Mouse (Mus musculus): Measurements from ENCODE around the gene Map3k10.

Gene Map3k10

DNA sequence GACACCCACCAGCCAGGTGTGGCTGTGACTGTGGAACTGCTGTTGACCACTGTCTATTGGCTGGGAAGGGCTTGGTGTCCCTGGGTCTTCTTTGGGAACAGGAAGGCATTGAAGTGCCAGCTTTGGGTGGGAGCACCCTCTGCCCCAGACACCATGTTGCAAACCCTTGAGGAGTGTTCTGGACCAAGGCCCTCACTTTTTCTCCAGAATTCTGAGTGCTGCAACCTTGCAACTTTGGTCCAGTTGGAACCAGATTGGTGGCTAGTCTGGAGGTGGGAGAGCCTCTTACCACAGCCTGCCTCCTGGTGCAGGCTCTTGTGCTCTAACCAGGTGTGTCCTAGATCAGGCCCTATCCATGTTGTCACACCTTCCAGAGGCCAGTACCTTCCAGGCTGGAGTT, 49.4 kb downstream of the Map3k10 start:
- in situ Hi-C loops (cut with MboI; ENCODE audit: low pct_unique_long_range_greater_than_20kb in 1 of 2, low sequenced_read_pairs in 2 of 2, unreplicated experiment in 1 of 2): no loop called here

DNA sequence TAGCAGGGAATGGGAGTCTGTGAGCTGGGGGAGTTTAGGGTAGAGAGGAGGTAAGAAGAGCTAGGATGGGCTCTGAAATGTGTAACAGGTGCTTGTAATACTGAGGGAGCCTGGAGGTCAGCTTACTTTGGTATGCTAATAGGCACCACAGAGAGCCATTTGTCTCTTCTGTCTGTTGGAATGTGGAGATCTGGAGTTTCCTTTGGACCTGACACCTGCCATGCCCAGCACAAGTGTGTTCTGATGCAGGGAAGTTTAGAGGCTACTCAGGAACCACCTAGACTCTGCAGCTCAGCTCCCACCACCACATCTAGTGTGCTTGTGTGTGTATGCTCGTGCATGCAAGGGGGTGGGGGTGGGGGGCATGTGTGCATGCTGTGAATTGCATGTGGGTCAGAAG, 52.2 kb downstream of the Map3k10 start:
- in situ Hi-C loops (cut with MboI; ENCODE audit: low pct_unique_long_range_greater_than_20kb in 1 of 2, low sequenced_read_pairs in 2 of 2, unreplicated experiment in 1 of 2): no loop called here

DNA sequence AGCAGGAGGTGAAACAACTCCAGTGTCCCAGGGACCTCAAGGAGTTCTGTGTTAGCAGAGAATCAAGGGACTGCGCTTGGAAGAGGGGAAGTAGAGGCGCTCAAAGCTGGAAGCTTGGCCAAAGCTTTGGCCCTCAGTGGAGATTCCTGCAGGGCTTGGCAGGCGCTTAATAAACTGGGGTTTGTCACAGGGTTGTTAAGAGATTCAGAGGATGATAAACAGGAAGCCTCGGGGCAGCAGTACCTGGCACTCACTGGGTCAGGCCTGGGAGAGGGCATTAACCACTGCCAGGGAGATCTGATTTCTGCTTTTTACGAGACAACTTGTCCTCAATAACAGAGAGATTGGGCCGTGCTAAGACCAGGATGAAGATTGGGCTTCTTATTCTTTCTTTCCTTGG, 53.4 kb downstream of the Map3k10 start:
- in situ Hi-C loops (cut with MboI; ENCODE audit: low pct_unique_long_range_greater_than_20kb in 1 of 2, low sequenced_read_pairs in 2 of 2, unreplicated experiment in 1 of 2): no loop called here

DNA sequence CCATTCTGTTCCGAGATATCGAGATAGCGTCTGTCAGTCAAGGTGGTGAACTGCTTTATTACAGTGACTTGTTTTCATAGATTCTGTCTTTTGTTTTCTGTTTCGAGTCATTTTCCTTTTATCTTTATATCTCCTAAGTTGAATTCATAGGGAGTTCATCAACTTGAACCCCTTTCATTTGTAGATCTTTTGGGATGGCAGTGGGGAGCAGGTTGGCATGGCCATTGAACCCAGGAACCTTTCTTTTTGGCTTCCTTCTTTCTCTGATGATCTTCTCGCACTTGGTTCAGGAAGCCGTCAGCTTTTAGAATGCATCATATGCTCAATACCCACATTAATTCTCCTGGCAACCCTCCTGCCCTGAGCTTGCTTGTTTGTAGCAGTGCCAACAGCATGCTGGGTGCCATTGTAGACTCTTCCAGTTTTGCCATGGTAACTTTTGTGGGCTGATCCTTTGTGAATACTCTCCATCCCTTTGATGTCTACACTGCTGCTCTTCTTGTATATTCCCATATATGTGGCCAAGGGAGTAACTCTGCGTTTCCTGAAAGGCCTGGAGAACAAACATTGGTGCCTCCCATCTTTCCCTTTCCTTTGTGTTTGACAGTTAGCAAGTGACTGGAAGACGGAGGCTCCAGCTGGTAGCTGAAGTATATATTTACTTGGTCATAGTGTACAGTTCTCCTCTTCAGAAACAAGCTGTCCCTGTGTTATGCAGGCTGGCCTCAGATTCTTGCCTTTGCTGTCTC, 60.5 kb downstream of the Map3k10 start:
- in situ Hi-C loops (cut with MboI; ENCODE audit: low pct_unique_long_range_greater_than_20kb in 1 of 2, low sequenced_read_pairs in 2 of 2, unreplicated experiment in 1 of 2): no loop called here

DNA sequence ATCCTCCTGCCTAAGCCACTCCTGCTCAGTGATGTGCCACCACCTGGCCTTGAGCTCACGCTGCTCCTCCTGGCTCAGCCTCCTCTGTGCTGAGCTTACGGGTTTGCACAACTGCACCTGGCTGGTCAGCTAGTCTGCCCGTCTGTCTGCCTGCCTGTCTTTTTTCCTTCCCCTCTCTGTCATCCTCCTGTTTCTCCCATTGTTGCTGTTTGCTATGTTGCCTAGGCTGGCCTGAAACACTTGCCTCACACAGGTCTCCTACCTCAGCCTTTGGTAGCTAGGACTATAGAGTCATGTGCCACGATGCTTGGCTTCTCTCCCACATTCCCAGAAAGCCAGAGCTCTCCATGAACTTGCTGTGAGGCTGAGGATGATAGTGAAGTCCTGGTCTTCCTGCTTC, 61.5 kb downstream of the Map3k10 start:
- in situ Hi-C loops (cut with MboI; ENCODE audit: low pct_unique_long_range_greater_than_20kb in 1 of 2, low sequenced_read_pairs in 2 of 2, unreplicated experiment in 1 of 2): no loop called here

DNA sequence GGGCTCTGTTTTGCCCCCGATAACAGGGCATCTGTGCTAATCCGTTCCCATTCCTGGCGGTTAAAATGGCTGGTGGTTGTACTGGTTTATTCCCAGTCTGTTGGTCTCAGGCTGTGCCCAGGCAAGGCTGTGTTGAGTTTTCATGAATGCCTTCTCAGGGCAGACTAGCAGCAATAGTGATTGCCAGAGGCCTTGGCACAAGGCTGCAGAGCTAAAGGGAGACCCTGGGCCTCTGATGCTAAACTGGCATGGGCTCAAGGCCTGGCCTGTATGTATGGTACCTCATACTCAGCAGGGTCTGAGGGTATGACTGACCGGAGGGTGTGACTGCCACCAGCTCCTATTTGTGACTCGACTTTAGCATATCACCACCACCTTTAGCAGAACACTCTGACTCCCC, 63.5 kb downstream of the Map3k10 start:
- in situ Hi-C loops (cut with MboI; ENCODE audit: low pct_unique_long_range_greater_than_20kb in 1 of 2, low sequenced_read_pairs in 2 of 2, unreplicated experiment in 1 of 2): no loop called here

DNA sequence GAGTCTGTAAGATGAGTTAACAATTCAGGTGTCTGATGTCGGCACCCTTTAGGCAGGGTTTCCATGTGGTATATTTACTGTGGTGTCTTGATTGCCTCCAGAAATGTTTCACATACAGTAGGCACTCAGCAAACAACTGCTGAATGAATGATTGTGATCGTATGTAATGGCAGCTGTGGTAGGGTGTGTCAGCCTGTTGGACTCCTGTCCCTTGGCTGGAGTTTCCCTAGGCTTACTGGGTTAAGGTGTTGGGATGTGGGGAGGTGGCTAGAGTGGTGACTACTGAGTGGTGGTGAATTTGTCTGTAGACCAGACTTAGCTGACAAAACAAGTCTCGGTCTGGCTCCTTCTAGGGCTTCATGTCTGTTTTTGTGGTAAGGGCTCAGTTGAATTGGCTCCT, 64.0 kb downstream of the Map3k10 start:
- in situ Hi-C loops (cut with MboI; ENCODE audit: low pct_unique_long_range_greater_than_20kb in 1 of 2, low sequenced_read_pairs in 2 of 2, unreplicated experiment in 1 of 2): no loop called here

DNA sequence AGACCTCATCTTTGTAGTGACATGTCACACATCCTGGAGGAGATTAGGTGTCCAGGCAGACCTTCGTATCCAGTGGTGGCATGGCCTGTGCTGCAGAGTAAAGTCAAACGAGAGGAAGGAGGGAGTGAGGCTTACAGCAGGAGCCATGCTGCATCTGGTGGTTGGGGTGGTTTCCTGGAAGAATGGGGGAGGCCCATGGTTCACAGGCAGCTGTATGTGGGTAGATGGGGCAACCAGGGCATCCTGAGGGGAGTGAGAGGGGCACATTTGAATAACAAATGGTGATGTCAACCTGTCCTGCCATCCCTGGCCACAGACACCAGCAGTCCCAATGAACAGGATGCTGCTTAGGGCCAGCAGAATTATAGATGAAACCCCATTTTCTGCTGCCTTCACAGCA, 64.7 kb downstream of the Map3k10 start:
- in situ Hi-C loops (cut with MboI; ENCODE audit: low pct_unique_long_range_greater_than_20kb in 1 of 2, low sequenced_read_pairs in 2 of 2, unreplicated experiment in 1 of 2): no loop called here

DNA sequence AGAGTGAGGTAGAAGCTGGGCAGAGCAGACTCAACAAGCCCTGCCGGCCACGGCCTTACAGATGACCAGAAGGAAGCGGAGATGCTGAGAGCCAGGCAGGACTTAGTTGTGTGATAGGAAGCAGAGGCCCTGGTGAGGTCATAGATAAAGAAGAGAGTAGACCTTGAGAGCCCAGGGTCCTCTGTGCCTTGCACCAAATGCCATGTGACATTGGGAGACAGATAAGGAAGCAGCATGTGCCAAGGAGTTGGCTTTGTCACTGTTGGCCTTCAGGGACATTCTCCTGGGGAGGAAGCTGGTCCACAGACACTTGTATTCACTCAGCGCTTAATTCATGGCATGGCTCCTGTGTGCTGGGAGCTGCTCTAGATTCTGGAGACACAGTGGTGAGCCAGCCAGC, 65.1 kb downstream of the Map3k10 start:
- in situ Hi-C loops (cut with MboI; ENCODE audit: low pct_unique_long_range_greater_than_20kb in 1 of 2, low sequenced_read_pairs in 2 of 2, unreplicated experiment in 1 of 2): no loop called here

DNA sequence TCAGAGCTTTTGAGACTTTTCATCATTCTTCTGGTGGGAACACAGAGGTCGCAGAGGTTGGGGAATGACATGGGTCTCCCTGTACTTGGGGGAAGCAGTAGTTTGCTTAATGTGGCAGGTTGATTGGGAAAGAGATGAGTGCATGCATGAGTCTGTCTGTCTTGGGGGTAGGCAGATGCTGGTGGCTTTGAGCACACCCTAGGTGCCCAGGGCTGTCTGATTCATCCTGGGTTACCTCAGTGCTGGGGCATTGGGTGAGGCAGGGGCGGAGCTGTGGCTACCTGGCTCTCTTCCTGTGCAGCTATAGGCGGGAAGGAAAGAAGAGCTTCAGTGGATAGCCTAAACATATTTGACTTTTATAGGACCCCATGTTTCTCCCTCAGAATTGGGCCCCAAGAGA, 66.3 kb downstream of the Map3k10 start:
- in situ Hi-C loops (cut with MboI; ENCODE audit: low pct_unique_long_range_greater_than_20kb in 1 of 2, low sequenced_read_pairs in 2 of 2, unreplicated experiment in 1 of 2): no loop called here

DNA sequence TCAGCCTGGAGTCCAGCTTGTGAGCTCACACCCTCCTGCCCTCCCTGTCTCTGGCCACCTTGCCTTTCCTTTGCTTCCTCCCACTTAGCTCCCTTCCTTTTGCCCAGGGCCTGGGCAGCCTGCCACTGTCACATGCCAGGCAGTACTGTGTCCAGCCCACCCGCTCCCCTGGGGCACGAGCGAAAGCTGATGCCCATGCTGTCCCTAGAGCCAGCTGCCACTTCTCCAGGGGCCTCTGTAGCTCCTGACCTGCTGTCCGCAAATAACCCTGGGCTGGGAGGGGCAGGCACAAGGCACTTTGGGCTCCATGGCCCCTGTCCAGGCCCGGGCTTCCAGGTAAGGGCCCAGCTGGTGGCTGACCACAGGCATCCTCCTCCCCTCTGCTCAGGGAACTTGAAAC, 66.8 kb downstream of the Map3k10 start:
- in situ Hi-C loops (cut with MboI; ENCODE audit: low pct_unique_long_range_greater_than_20kb in 1 of 2, low sequenced_read_pairs in 2 of 2, unreplicated experiment in 1 of 2): no loop called here

DNA sequence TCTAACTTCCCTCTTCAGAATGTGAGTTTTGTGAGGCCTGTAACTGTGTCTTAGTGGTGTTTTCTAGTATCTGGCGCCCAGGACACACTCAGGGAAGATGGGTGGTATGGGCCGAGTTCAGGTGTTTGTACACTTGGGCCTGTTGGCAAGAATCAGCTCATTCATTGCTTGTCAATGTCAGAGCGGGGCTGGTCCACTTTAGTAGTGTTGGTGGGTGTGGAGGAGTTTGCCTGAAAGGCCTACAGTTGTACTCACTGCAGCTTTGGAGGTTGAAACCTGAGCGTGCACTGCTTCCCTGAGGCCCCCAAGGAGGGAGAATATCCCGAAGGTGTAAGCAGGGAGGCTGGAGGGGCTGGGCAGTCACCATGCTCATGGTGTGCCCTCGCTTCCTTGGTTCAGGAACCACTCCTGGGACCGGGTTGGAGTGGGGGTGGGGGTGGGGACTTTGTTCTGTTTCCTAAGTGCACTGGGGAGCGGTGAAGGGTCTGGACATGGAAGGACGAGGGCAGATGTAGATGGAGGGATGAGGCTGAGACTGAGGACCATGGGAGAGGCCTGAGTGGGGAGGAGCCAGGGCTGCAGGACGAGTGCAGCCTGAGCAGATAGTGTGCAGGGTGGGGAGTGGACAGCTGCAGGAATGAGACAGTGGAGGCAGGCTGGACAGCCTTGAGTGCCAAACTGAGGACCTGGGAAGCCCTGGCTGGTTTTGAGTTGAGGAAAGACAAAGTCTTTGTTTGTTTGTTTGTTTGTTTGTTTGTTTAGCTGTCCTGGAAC, 67.7 kb downstream of the Map3k10 start:
- in situ Hi-C loops (cut with MboI; ENCODE audit: low pct_unique_long_range_greater_than_20kb in 1 of 2, low sequenced_read_pairs in 2 of 2, unreplicated experiment in 1 of 2): no loop called here

All from mouse embryonic stem cell (cell line).